Mouse (Mus musculus): ENCODE results near the gene Elovl6.

GRCm38 (mm10) chr3:129554436-129554835 is 22.3 kb downstream of the Elovl6 start:
- no peak for TF ChIP-seq CTCF (conservative IDR thresholded peaks at IDR 0.05; ENCODE audit: low read length)
- TF ChIP-seq NANOG (IDR thresholded peaks at IDR 0.05; ENCODE audit: borderline replicate concordance, low read length) = no peak
